Mouse (Mus musculus) kidney, postnatal 0 days (tissue): Measurements from ENCODE around the gene Gm21972. TPM values are rescaled to one million over a fixed set of nuclear protein-coding genes. Genes with fewer than 3 reads are reported as not detected.
A peak's percentile ranks its signal among the peaks of the same experiment; 100 is the strongest.

Source experiments
- ATAC-seq: fragments of 200-750 bp; cut with Nextera tagmentation; replicated peaks from 2 replicates; pipeline ENCODE4 v1.8.0; 2017; ENCODE audit warnings: low read depth, moderate number of reproducible peaks, moderate TSS enrichment, moderate library complexity; ENCODE audit not compliant: low FRiP score
- DNase-seq: peaks from one replicate; pipeline ENCODE4 v3.0.0-alpha.2; 2016; ENCODE audit warnings: low spot score
- H3K27ac ChIP-seq: fragments of 300-500 bp; sonication (generic); 2 replicates; pipeline ENCODE4 v1.5.1; 2014; ENCODE audit warnings: mild to moderate bottlenecking
- H3K27me3 ChIP-seq: fragments of 300-500 bp; sonication (generic); 2 replicates; pipeline ENCODE4 v1.6.1; 2014; ENCODE audit warnings: low read length, mixed read lengths; ENCODE audit not compliant: insufficient read depth
- H3K36me3 ChIP-seq: fragments of 300-500 bp; sonication (generic); 2 replicates; pipeline ENCODE4 v1.6.1; 2014; ENCODE audit warnings: low read length, mixed read lengths; ENCODE audit not compliant: insufficient read depth
- H3K4me1 ChIP-seq: fragments of 300-500 bp; sonication (generic); replicated peaks from 2 replicates; pipeline ENCODE4 v1.6.1; 2014; ENCODE audit warnings: antibody characterized with exemption, low read length, mixed read lengths; ENCODE audit not compliant: insufficient read depth
- H3K4me2 ChIP-seq: fragments of 300-500 bp; sonication (generic); 2 replicates; pipeline ENCODE4 v1.6.1; 2014; ENCODE audit warnings: mild to moderate bottlenecking, low read length, moderate library complexity, mixed read lengths
- H3K4me3 ChIP-seq: fragments of 300-500 bp; sonication (generic); replicated peaks from 2 replicates; pipeline ENCODE4 v1.5.1; 2014; ENCODE audit warnings: low read depth, low read length
- H3K9ac ChIP-seq: fragments of 300-500 bp; sonication (generic); 2 replicates; pipeline ENCODE4 v1.6.1; 2014; ENCODE audit warnings: low read depth, low read length
- H3K9me3 ChIP-seq: fragments of 300-500 bp; sonication (generic); replicated peaks from 2 replicates; pipeline ENCODE4 v1.6.1; 2016; ENCODE audit warnings: low read length, inconsistent platforms, mixed read lengths
- CTCF ChIP-seq: IDR thresholded peaks from 2 replicates; pipeline ENCODE4 v1.5.1; 2016; ENCODE audit warnings: antibody characterized with exemption, low read depth, mild to moderate bottlenecking, moderate library complexity
- WGBS: fragments of 180-500 bp; shearing (Covaris S2); extraction: QIAGEN DNeasy Blood & Tissue Kit; methylation state at CpG from one replicate; pipeline ENCODE4 v1.1.7; 2014; 5-methylcytosine and 5-hydroxymethylcytosine counted together
- polyA plus RNA-seq: library from polyadenylated mRNA; unstranded; fragments of >200 nt; fragmentation: Nextera tagmentation; extraction: Ambion mirVana; gene quantifications from 2 replicates; pipeline ENCODE4 v1.2.1, GENCODE M21; 2015

The Gm21972 gene
- polyA plus RNA-seq, 1 experiment from 2014 or later, result not detected

DNA sequence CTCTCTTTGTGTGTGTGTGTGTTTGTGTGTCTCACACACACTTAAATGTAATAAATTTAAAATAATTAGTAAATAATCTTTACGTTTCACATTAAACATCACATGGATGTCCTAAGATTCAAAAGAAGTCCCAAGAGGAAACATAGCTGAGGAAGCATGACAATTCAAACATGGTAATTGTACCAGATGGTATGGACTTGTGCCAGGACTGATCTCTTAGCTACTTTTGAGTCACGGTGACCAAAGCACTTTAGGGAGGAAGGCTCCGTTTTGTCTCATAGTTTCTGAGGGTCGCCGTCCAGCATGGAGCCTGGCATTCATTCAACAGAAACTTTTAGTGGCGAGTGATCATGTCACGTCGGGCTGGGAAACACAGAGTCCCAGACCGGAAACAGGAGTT, 14.7 kb downstream of the Gm21972 start:
- H3K36me3 ChIP-seq, result no peaks in the 10 kb centered on the region
- H3K27me3 ChIP-seq, result no peaks in the 10 kb centered on the region
- no peaks in the 10 kb centered on the region for H3K9me3 ChIP-seq
- WGBS, result 72% methylated on average over 9 of the region's 9 CpGs
- H3K4me1 ChIP-seq, result no peaks in the 10 kb centered on the region
- H3K4me2 ChIP-seq, result no peak overlapping the region
- no peak overlapping the region for H3K27ac ChIP-seq
- no peak for TF ChIP-seq CTCF
- ATAC-seq (no peak), DNase-seq (no peak)
- H3K4me3 ChIP-seq, result no peak overlapping the region
- H3K9ac ChIP-seq, result no peak overlapping the region

GRCm38 (mm10) chr1:86150929-86151328, 17.5 kb downstream of the Gm21972 start:
- Histone ChIP-seq H3K4me2 (no peak overlapping the region), H3K27me3 (no peaks in the 10 kb centered on the region), H3K27ac (no peak overlapping the region), H3K4me3 (no peak overlapping the region), H3K9me3 (no peaks in the 10 kb centered on the region), H3K9ac (no peak overlapping the region), H3K4me1 (peaks cover 10% of the 10 kb centered on the region; the same call in 1 of the 2 replicates), H3K36me3 (no peaks in the 10 kb centered on the region)
- TF ChIP-seq CTCF, result no peak
- WGBS, result 84% methylated on average over 6 of the region's 6 CpGs
- DNase-seq (no peak), ATAC-seq (no peak)

- no peak overlapping the region for H3K4me3 ChIP-seq
- H3K9me3 ChIP-seq, result no peaks in the 10 kb centered on the region
- ATAC-seq (no peak), DNase-seq (no peak)
- H3K27ac ChIP-seq, result no peak overlapping the region
- no peaks in the 10 kb centered on the region for H3K36me3 ChIP-seq
- no peak overlapping the region for H3K9ac ChIP-seq
- no peak for TF ChIP-seq CTCF
- WGBS, result 76% methylated on average over 7 of the region's 7 CpGs
- no peak overlapping the region for H3K4me2 ChIP-seq
- no peaks in the 10 kb centered on the region for H3K27me3 ChIP-seq
- H3K4me1 ChIP-seq, result peaks cover 10% of the 10 kb centered on the region; the same call in 1 of the 2 replicates
Observed at GRCm38 (mm10) chr1:86151376-86151775, 17.9 kb downstream of the Gm21972 start.

DNA sequence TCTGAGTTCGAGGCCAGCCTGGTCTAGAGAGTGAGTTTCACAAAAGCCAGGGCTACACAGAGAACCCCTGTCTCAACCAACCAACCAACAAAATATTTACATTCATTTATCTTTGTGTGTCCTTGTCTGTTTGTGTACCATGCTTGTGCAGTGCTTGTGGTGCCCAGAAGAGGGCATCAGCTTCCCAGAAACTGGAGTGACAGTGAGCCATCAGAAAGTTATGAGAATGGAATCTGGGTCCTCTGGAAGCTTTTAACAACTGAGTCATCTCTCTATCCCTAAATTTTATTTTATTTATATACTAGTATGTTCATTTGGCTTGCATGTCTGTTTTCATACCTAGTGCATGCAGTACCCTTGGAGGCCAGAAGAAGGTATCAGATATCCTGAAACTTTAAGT, 19.2 kb downstream of the Gm21972 start:
- DNase-seq, result no peak
- TF ChIP-seq CTCF, result peak; percentile 36; the same call in 1 of the 2 replicates

DNA sequence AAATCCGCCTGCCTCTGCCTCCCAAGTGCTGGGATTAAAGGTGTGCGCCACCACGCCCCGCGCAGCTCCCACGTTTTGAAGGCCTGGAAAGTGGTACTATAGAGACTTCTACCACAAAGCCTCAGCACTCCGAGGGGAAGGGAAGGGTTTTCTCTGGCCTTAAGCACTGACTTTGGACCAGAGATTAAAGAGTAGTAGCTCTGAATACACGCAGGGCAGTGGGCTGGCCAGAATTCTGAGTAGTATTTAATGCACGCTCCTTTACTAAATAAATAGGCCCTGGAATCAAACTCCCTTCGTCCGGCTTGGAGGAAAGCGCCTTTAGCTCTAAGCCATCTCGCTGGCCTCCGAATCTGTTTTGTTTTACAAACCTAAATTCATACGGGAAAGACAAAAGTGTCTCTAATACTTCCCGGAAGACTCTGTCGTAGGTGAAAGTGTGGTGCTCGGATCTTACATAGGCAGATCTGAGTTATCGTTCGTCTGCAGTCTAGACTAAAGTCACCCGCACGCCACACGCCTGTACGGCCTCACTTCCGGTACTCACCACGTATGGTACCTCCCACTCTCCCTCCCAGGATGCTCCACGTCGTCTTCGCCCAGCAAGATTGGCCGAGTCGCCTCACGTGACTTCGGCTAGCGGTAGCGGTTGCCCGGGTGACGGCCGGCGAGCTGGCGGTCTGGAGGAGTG, 20.8 kb downstream of the Gm21972 start, which contains the start of gene Armc9:
TSS of gene Armc9 (plus strand) at position 648 of the 691 bp plus-strand sequence.
- Histone ChIP-seq H3K9ac (peak within 1 kb of the TSS; percentile 77), H3K36me3 (no peaks in the 10 kb centered on the region), H3K27me3 (no peaks in the 10 kb centered on the region), H3K27ac (peak within 1 kb of the TSS; percentile 89), H3K4me2 (peak within 1 kb of the TSS; percentile 76), H3K4me3 (peak within 1 kb of the TSS; percentile 85), H3K4me1 (peaks cover 10% of the 10 kb centered on the region; the same call in 1 of the 2 replicates), H3K9me3 (no peaks in the 10 kb centered on the region)
- ATAC-seq (peak; percentile 99), DNase-seq (peak; percentile 99)
- TF ChIP-seq CTCF, result no peak
- WGBS, result 4% methylated on average over 40 of the region's 40 CpGs

More for the DNA sequence above, 19.2 kb downstream of the Gm21972 start:
- no peak for ATAC-seq
- no peak overlapping the region for H3K9ac ChIP-seq
- H3K27ac ChIP-seq, result no peak overlapping the region
- no peaks in the 10 kb centered on the region for H3K27me3 ChIP-seq
- H3K36me3 ChIP-seq, result no peaks in the 10 kb centered on the region
- no peak overlapping the region for H3K4me3 ChIP-seq
- peaks cover 10% of the 10 kb centered on the region; the same call in 1 of the 2 replicates for H3K4me1 ChIP-seq
- H3K9me3 ChIP-seq, result no peaks in the 10 kb centered on the region
- no peak overlapping the region for H3K4me2 ChIP-seq
- 96% methylated on average over 1 of the region's 1 CpGs for WGBS

GRCm38 (mm10) chr1:86154824-86155164, 21.4 kb downstream of the Gm21972 start:
- no peaks in the 10 kb centered on the region for H3K9me3 ChIP-seq
- 0 out of 2 replicates have a peak, but pooled peaks cover 4% of the 10 kb centered on the region for H3K36me3 ChIP-seq
- TF ChIP-seq CTCF, result no peak
- peak overlapping the region; percentile 76 for H3K4me2 ChIP-seq
- peak overlapping the region; percentile 77 for H3K9ac ChIP-seq
- peak overlapping the region; percentile 85 for H3K4me3 ChIP-seq
- H3K27me3 ChIP-seq, result no peaks in the 10 kb centered on the region
- peaks cover 10% of the 10 kb centered on the region; the same call in 1 of the 2 replicates for H3K4me1 ChIP-seq
- H3K27ac ChIP-seq, result no peak overlapping the region
- no peak; the same call in 1 of the 2 replicates for ATAC-seq
- WGBS, result under 1% methylated on average over 18 of the region's 18 CpGs
- no peak for DNase-seq
